Mouse (Mus musculus): ENCODE measurements around the gene Iyd. TPM values are rescaled to one million over a fixed set of nuclear protein-coding genes. Genes with fewer than 3 reads are reported as not detected.
A peak's percentile ranks its signal among the peaks of the same experiment; 100 is the strongest.
"Not testable (repeated sequence)": the region's sequence is repeated elsewhere in the genome, so short reads cannot be mapped to it uniquely, and the experiment has no call there.

The Iyd gene
- 0.16 and 0.85 TPM in 2 replicates for total RNA-seq (2014; rRNA removed)
- 0.74 and 0.79 TPM in 2 replicates for polyA plus RNA-seq (2015; fragmentation: Nextera tagmentation; extraction: Ambion mirVana)

- Histone ChIP-seq H3K9me3 (ENCODE audit: low read length) (no peaks in the 10 kb centered on the region), H3K9ac (replicated peaks; ENCODE audit: low read length, poor library complexity, severe bottlenecking) (no peak within 1 kb of the TSS), H3K27ac (ENCODE audit: low read depth, low read length) (no peak within 1 kb of the TSS), H3K4me3 (ENCODE audit: low read depth, low read length) (no peak within 1 kb of the TSS), H3K36me3 (ENCODE audit: insufficient read depth, low read length) (no peaks in the 10 kb centered on the region), H3K4me1 (ENCODE audit: insufficient read depth, low read length) (no peaks in the 10 kb centered on the region), H3K4me2 (ENCODE audit: low read depth, low read length, poor library complexity, severe bottlenecking) (no peak within 1 kb of the TSS), H3K27me3 (ENCODE audit: insufficient read depth, low read length) (0 out of 2 replicates have a peak, but pooled peaks cover 5% of the 10 kb centered on the region)
- TF ChIP-seq CTCF (IDR thresholded peaks at IDR 0.05) = no peak
- DNase-seq (ENCODE audit: low spot score) = no peak
- 76% methylated on average over 16 of the region's 16 CpGs for WGBS
- no peak for ATAC-seq (ENCODE audit: low FRiP score)
Measured at GRCm38 (mm10) chr10:3540003-3540827, at the start of gene Iyd. Gene Iyd (plus strand): TSS chr10:3540240.

DNA sequence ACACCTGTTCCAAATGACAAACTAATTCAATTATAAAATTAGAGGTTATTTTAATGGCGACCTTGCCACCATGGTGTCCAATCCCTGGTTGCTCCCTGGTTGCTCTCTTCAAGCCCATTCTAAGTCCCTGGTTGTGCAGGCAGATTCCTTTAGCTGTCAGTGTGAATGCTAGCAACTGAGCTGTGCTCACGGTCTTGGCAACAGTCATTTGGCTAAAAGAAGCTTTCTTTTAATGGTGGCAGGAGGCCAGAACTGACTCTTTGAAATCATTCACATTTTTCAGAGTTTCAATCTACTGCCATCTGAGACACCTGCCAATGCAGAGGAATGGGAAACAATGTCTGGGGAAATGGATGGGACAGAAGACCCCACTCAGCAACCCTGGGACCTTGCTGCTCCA lies 43.2 kb upstream of the Iyd start:
- H3K4me1 ChIP-seq (ENCODE audit: insufficient read depth, low read length) = no peaks in the 10 kb centered on the region
- H3K4me2 ChIP-seq (ENCODE audit: low read depth, low read length, poor library complexity, severe bottlenecking) = no peak overlapping the region
- no peak for TF ChIP-seq CTCF (IDR thresholded peaks at IDR 0.05)
- ATAC-seq (ENCODE audit: low FRiP score) = no peak
- no peak overlapping the region for H3K27ac ChIP-seq (ENCODE audit: low read depth, low read length)
- H3K4me3 ChIP-seq (ENCODE audit: low read depth, low read length) = no peak overlapping the region
- 68% methylated on average over 2 of the region's 2 CpGs for WGBS
- no peaks in the 10 kb centered on the region for H3K36me3 ChIP-seq (ENCODE audit: insufficient read depth, low read length)
- peak; percentile 69 for DNase-seq (ENCODE audit: low spot score)
- no peak overlapping the region for H3K9ac ChIP-seq (replicated peaks; ENCODE audit: low read length, poor library complexity, severe bottlenecking)
- H3K27me3 ChIP-seq (ENCODE audit: insufficient read depth, low read length) = no peaks in the 10 kb centered on the region
- no peaks in the 10 kb centered on the region for H3K9me3 ChIP-seq (ENCODE audit: low read length)

DNA sequence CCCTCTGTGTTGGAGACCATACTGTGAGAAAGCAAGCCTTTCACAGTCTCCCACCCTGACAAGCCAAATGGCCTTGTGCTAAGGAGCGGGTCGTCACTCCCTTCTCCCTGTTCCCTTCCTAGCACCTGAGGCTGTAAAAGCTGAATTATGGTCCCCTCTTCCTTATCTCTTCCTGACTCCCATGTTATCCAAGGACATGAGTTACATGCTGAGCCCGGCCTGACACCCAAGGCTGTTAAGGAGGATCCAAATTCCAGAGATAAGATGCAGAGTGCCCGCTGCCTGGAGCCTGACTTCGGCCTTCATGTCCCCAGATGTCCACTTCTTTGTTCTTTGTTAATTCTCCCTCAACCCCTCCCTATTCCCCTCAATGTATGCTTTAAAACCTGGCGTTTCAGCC lies 39.2 kb upstream of the Iyd start:
- not testable (repeated sequence) for H3K27ac ChIP-seq (ENCODE audit: low read depth, low read length); H3K4me3 ChIP-seq (ENCODE audit: low read depth, low read length); H3K4me2 ChIP-seq (ENCODE audit: low read depth, low read length, poor library complexity, severe bottlenecking); H3K4me1 ChIP-seq (ENCODE audit: insufficient read depth, low read length); DNase-seq (ENCODE audit: low spot score); H3K9me3 ChIP-seq (ENCODE audit: low read length); ATAC-seq (ENCODE audit: low FRiP score); H3K27me3 ChIP-seq (ENCODE audit: insufficient read depth, low read length); H3K9ac ChIP-seq (replicated peaks; ENCODE audit: low read length, poor library complexity, severe bottlenecking); H3K36me3 ChIP-seq (ENCODE audit: insufficient read depth, low read length)
- 90% methylated on average over 6 of the region's 6 CpGs for WGBS

- TF ChIP-seq CTCF (IDR thresholded peaks at IDR 0.05) = no peak
- H3K9ac ChIP-seq (replicated peaks; ENCODE audit: low read length, poor library complexity, severe bottlenecking) = no peak overlapping the region
- H3K9me3 ChIP-seq (ENCODE audit: low read length) = no peaks in the 10 kb centered on the region
- no peak overlapping the region for H3K4me2 ChIP-seq (ENCODE audit: low read depth, low read length, poor library complexity, severe bottlenecking)
- peak; percentile 84 for DNase-seq (ENCODE audit: low spot score)
- H3K4me3 ChIP-seq (ENCODE audit: low read depth, low read length) = no peak overlapping the region
- H3K4me1 ChIP-seq (ENCODE audit: insufficient read depth, low read length) = peaks cover 6% of the 10 kb centered on the region; the same call in 1 of the 2 replicates
- H3K27ac ChIP-seq (ENCODE audit: low read depth, low read length) = no peak overlapping the region
- no peaks in the 10 kb centered on the region for H3K27me3 ChIP-seq (ENCODE audit: insufficient read depth, low read length)
- ATAC-seq (ENCODE audit: low FRiP score) = no peak; the same call in 1 of the 2 replicates
- H3K36me3 ChIP-seq (ENCODE audit: insufficient read depth, low read length) = no peaks in the 10 kb centered on the region
- WGBS = 50% methylated on average over 8 of the region's 8 CpGs
Measured at GRCm38 (mm10) chr10:3507484-3508221, 32.4 kb upstream of the Iyd start.

- no peak overlapping the region for H3K27ac ChIP-seq (ENCODE audit: low read depth, low read length)
- ATAC-seq (ENCODE audit: low FRiP score) = no peak
- no peak for TF ChIP-seq CTCF (IDR thresholded peaks at IDR 0.05)
Measured at GRCm38 (mm10) chr10:3508222-3508588, 31.8 kb upstream of the Iyd start.

DNA sequence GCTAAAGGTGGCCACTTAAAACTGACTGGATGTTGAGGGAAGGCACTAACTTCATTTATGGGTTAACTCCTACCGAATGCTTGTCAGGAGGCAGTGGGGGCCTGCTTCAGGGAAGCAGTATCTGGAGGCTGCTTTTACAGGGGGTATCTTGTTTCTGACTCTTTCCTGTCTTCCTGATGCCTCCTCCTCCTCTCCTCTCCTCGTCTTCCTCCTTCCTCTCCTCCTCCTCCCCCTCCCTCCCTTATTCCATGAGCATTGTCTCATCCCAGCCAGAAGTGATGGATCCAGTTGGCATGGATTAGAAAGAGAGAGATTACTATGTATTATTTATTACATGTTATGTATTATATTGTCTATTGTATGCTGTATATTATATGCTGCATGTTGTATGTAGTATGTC lies 31.3 kb upstream of the Iyd start:
- Histone ChIP-seq H3K9me3 (ENCODE audit: low read length) (no peaks in the 10 kb centered on the region), H3K27me3 (ENCODE audit: insufficient read depth, low read length) (no peaks in the 10 kb centered on the region), H3K4me1 (ENCODE audit: insufficient read depth, low read length) (peaks cover 6% of the 10 kb centered on the region; the same call in 1 of the 2 replicates), H3K36me3 (ENCODE audit: insufficient read depth, low read length) (no peaks in the 10 kb centered on the region), H3K4me3 (ENCODE audit: low read depth, low read length) (no peak overlapping the region), H3K27ac (ENCODE audit: low read depth, low read length) (no peak overlapping the region), H3K4me2 (ENCODE audit: low read depth, low read length, poor library complexity, severe bottlenecking) (no peak overlapping the region), H3K9ac (replicated peaks; ENCODE audit: low read length, poor library complexity, severe bottlenecking) (no peak overlapping the region)
- 57% methylated on average over 2 of the region's 2 CpGs for WGBS
- DNase-seq (ENCODE audit: low spot score) (no peak), ATAC-seq (ENCODE audit: low FRiP score) (no peak)
- TF ChIP-seq CTCF (IDR thresholded peaks at IDR 0.05) = no peak

More at GRCm38 (mm10) chr10:3508222-3508588, 31.8 kb upstream of the Iyd start:
- no peaks in the 10 kb centered on the region for H3K27me3 ChIP-seq (ENCODE audit: insufficient read depth, low read length)
- no peak overlapping the region for H3K4me2 ChIP-seq (ENCODE audit: low read depth, low read length, poor library complexity, severe bottlenecking)
- no peak for DNase-seq (ENCODE audit: low spot score)
- H3K4me3 ChIP-seq (ENCODE audit: low read depth, low read length) = no peak overlapping the region
- H3K4me1 ChIP-seq (ENCODE audit: insufficient read depth, low read length) = peaks cover 6% of the 10 kb centered on the region; the same call in 1 of the 2 replicates
- no peaks in the 10 kb centered on the region for H3K36me3 ChIP-seq (ENCODE audit: insufficient read depth, low read length)
- no peaks in the 10 kb centered on the region for H3K9me3 ChIP-seq (ENCODE audit: low read length)
- WGBS = 59% methylated on average over 2 of the region's 2 CpGs
- H3K9ac ChIP-seq (replicated peaks; ENCODE audit: low read length, poor library complexity, severe bottlenecking) = no peak overlapping the region
